ENCODE assay signal across 8 mouse cellular contexts in the genomic region with DNA sequence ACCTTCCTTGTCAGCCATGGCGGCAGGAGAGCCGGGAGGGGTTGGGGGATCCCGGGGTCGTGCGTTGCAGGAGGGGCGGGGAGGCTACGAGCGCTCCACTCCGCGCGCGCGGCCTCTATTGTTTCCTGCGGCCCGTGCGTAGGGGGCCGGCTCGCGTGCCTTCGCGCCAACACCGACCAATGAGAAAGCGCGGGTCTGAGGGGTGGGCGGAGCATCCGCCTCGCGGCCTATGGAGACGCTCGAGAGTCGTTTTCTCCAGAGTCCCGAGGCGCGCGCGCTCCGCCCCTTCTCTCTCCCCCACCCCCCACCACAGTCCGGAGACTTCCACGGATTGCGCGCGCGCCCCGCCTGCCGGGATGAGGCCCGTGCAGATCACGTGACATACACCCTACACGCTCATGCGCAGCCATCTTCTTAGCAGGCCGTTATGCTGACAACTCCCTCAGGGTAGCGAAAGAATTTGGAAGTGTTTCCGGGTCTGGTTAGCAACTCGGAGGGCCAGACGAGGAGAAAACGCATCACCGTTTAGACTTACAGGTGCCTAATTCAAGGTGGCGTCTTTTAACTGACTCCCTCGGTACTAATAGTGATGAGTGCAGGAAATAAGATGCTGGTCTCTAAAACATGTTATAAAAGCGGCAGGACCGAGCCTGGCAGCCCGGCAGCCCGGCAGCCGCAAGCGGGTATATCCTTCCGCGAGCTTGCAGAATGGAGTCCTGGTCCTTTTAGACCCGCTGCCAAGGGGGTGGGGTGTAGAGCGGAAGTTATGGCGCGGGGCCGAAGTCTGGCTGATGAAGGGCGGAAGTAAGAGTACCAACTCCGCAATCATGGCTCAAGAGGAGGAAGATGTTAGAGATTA. TPM values are rescaled to one million over a fixed set of nuclear protein-coding genes. Genes with fewer than 3 reads are reported as not detected.
A peak's percentile ranks its signal among the peaks of the same experiment; 100 is the strongest.
DNase-seq lines count a peak whose midpoint lies in the region; ATAC-seq lines count a peak whose summit lies in the region.

Rbbp4 (minus strand) TSS at position 155 of the 859 bp plus-strand sequence.
Zbtb8os (plus strand) TSS at position 480 of the 859 bp plus-strand sequence.

- peak within 1 kb of the TSS; percentile 83 for H3K4me2 ChIP-seq in kidney, embryonic 15.5 days

- WGBS in heart, embryonic 10.5 days = under 1% methylated on average over 73 of the region's 73 CpGs
- WGBS in kidney, embryonic 15.5 days = 0% methylated on average over 73 of the region's 73 CpGs

- H3K4me3 ChIP-seq in heart, embryonic 10.5 days = peak within 1 kb of the TSS; percentile 98
- peak within 1 kb of the TSS; percentile 83 for H3K4me3 ChIP-seq in kidney, embryonic 15.5 days (replicated peaks)

- H3K27me3 ChIP-seq in heart, embryonic 10.5 days (ENCODE audit: insufficient read depth, poor library complexity, severe bottlenecking) = no peaks in the 10 kb centered on the region
- H3K27me3 ChIP-seq in kidney, embryonic 15.5 days = no peaks in the 10 kb centered on the region

- peak within 1 kb of the TSS; percentile 89 for H3K9ac ChIP-seq in kidney, embryonic 15.5 days

- no peaks in the 10 kb centered on the region for H3K9me3 ChIP-seq in heart, embryonic 10.5 days
- no peaks in the 10 kb centered on the region for H3K9me3 ChIP-seq in kidney, embryonic 15.5 days (replicated peaks)

- peak; percentile 93 to 95 for DNase-seq in B cell, adult 2 months
- peak; percentile 99 for DNase-seq in brain, adult 2 months (ENCODE audit: low read depth, low spot score)
- peak; percentile 100 for DNase-seq in heart, embryonic 10.5 days (ENCODE audit: low spot score)
- peak; percentile 100 for DNase-seq in liver
- DNase-seq in spleen, postnatal 4 days (ENCODE audit: low spot score in 2 of 2) = peak; percentile 97 to 98

- peak within 1 kb of the TSS; percentile 99 for H3K27ac ChIP-seq in heart, embryonic 10.5 days
- peak within 1 kb of the TSS; percentile 99 for H3K27ac ChIP-seq in kidney, embryonic 15.5 days

- peaks cover 32% of the 10 kb centered on the region for H3K4me1 ChIP-seq in heart, embryonic 10.5 days
- H3K4me1 ChIP-seq in kidney, embryonic 15.5 days = peaks cover 45% of the 10 kb centered on the region

- ATAC-seq in erythroblast, adult 5-6 weeks (replicated peaks; ENCODE audit: low FRiP score, poor library complexity, severe bottlenecking) = peak; percentile 87
- ATAC-seq in kidney, embryonic 15.5 days (replicated peaks; ENCODE audit: low FRiP score) = peak; percentile 98
- peak; percentile 85 for ATAC-seq in monocyte, adult 5-6 weeks (replicated peaks; ENCODE audit: insufficient number of reproducible peaks, low FRiP score, low TSS enrichment, poor library complexity, severe bottlenecking)

- peaks cover 36% of the 10 kb centered on the region for H3K36me3 ChIP-seq in heart, embryonic 10.5 days
- H3K36me3 ChIP-seq in kidney, embryonic 15.5 days = peaks cover 37% of the 10 kb centered on the region

RNA-seq across cellular contexts. Expression of gene Rbbp4, which starts in this region (rescaled TPM):
- total RNA-seq in erythroblast, adult 5-6 weeks (2015; ENCODE audit: low replicate concordance) = 60.2 and 64.6 TPM in 2 replicates
- total RNA-seq in erythroblast, adult 5-6 weeks (2017; ENCODE audit: low replicate concordance) = 61.6 and 122 TPM in 2 replicates
- polyA plus RNA-seq in heart, embryonic 10.5 days (2016; fragmentation: Nextera tagmentation; extraction: Ambion mirVana) = 329 and 377 TPM in 2 replicates
- polyA plus RNA-seq in kidney, embryonic 15.5 days (2015; fragmentation: Nextera tagmentation; extraction: Ambion mirVana) = 430 and 490 TPM in 2 replicates
- 82.3 to 106 TPM (median 84.6 TPM) in 3 replicates for total RNA-seq in monocyte, adult 5-6 weeks (2017)

RNA-seq across cellular contexts. Expression of gene Zbtb8os, which starts in this region (rescaled TPM):
- total RNA-seq in erythroblast, adult 5-6 weeks (2015; ENCODE audit: low replicate concordance) = 6.9 and 14.8 TPM in 2 replicates
- 4.9 and 19.1 TPM in 2 replicates for total RNA-seq in erythroblast, adult 5-6 weeks (2017; ENCODE audit: low replicate concordance)
- 50.0 and 58.8 TPM in 2 replicates for polyA plus RNA-seq in heart, embryonic 10.5 days (2016; fragmentation: Nextera tagmentation; extraction: Ambion mirVana)
- polyA plus RNA-seq in kidney, embryonic 15.5 days (2015; fragmentation: Nextera tagmentation; extraction: Ambion mirVana) = 46.9 and 47.5 TPM in 2 replicates
- 58.5 to 68.8 TPM (median 66.8 TPM) in 3 replicates for total RNA-seq in monocyte, adult 5-6 weeks (2017)

Comparison
In these comparisons a context has a peak if more than half of its experiments do, and no peak if none do; other contexts are left out.
1. Peak in every context shown above with its lines: DNase-seq, ATAC-seq, H3K4me3 ChIP-seq and H3K27ac ChIP-seq.